Mouse (Mus musculus): ENCODE results near the gene Fgf8. TPM values are rescaled to one million over a fixed set of nuclear protein-coding genes. Genes with fewer than 3 reads are reported as not detected.

The Fgf8 gene
- polyA plus RNA-seq, 1 experiment from 2014 or later, result 0.35 TPM

DNA sequence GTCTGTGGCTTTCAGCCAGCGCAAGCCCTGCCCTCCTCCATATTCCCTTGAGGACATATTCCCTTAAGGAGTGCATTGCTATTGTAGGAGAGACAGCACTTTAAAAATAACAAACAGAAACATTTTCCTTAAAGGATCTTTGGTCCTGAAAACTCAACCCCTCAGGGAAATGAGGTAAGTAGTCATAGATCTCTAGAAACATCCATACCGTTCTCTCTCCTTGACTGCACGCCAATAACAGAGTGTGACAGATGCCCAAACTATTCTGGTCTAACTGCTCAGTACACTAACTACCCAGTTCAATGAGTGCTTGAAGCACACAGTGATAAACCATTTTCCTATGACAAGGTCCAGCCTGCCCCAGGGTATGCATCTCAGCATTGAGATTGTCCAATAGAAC lies 24.4 kb downstream of the Fgf8 start:
- H3K4me1 ChIP-seq (ENCODE audit: control insufficient read depth, insufficient read depth, low read length), result no peaks in the 10 kb centered on the region
- H3K36me3 ChIP-seq (ENCODE audit: control insufficient read depth, insufficient read depth, low read length), result no peaks in the 10 kb centered on the region
- H3K27me3 ChIP-seq (ENCODE audit: control insufficient read depth, insufficient read depth, low read length), result peaks cover 3% of the 10 kb centered on the region; the same call in 1 of the 2 replicates
- no peak for ATAC-seq (ENCODE audit: low read depth)
- peak overlapping the region; percentile 2 for H3K27ac ChIP-seq (ENCODE audit: low read depth, low read length)
- WGBS, result 60% methylated on average over 3 of the region's 3 CpGs
- H3K9me3 ChIP-seq (ENCODE audit: control insufficient read depth, low read length), result no peaks in the 10 kb centered on the region
- no peak overlapping the region for H3K9ac ChIP-seq (replicated peaks; ENCODE audit: low read depth, low read length)
- H3K4me3 ChIP-seq (ENCODE audit: low read depth, low read length), result no peak overlapping the region
- H3K4me2 ChIP-seq (ENCODE audit: low read depth, low read length), result peak overlapping the region; percentile 40; the same call in 1 of the 2 replicates

DNA sequence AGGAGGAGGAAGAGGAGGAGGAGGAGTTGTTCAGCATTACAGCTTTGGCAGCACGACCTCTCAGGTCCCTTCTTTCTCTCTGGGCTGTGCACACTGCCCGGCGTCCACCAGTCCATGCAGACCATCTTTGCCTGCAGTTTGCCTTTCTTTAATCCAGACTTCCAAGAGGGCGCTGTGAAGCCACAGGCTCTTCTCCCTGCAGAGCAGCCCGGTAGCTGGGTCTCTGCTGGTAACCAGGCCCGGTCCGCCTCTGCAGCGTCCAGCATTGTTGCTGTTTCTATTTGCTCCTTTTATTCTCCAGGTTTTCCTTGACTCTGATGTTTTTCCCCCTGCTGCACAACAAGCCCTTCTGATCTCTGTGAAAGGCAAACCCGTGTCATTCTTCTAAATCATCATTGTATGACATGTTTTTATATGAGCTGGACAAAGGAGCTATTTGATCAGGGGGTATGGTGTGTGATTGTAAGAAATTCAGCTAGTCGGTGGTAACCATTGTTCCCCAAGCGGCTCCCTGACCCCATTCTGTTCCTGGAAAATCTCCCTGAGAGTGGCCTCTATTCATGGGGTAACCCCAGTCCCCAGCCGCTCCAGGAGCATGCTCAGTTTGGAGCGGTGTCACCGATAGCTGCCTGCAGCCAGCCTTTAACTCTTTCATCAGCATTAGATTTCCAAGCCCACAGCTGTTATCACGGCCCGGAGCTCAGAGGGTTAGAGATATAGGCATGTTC lies 25.1 kb downstream of the Fgf8 start:
- ATAC-seq (ENCODE audit: low read depth), result peak; percentile 88
- H3K9me3 ChIP-seq (ENCODE audit: control insufficient read depth, low read length), result no peaks in the 10 kb centered on the region
- 0 out of 2 replicates have a peak overlapping the region, but pooled peaks have one; percentile 3 for H3K4me3 ChIP-seq (ENCODE audit: low read depth, low read length)
- H3K4me1 ChIP-seq (ENCODE audit: control insufficient read depth, insufficient read depth, low read length), result no peaks in the 10 kb centered on the region
- peak overlapping the region; percentile 2 for H3K27ac ChIP-seq (ENCODE audit: low read depth, low read length)
- WGBS, result 4% methylated on average over 16 of the region's 16 CpGs
- peak overlapping the region; percentile 40 for H3K4me2 ChIP-seq (ENCODE audit: low read depth, low read length)
- H3K36me3 ChIP-seq (ENCODE audit: control insufficient read depth, insufficient read depth, low read length), result no peaks in the 10 kb centered on the region
- peak overlapping the region; percentile 25; the same call in 1 of the 2 replicates for H3K9ac ChIP-seq (replicated peaks; ENCODE audit: low read depth, low read length)
- H3K27me3 ChIP-seq (ENCODE audit: control insufficient read depth, insufficient read depth, low read length), result peaks cover 3% of the 10 kb centered on the region; the same call in 1 of the 2 replicates

DNA sequence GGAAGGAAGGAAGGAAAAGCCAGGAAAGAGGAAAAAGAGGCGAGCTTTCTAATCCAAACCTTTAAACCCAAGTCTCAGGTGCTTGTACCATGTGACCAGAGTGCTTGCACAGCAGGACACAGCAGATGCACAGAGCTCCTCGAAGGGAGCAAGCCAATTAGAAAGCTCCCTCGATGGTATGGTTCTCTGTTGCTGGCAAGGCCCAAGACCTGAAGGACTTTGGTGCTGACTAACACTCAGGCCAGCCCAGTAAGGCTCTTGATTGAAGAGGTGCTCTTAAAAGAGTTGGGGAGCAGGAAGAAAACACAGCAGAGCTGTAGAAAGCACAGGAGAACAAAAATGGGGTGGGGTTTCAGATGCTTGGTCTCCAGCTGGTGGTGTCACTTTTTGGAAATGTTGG lies 34.0 kb downstream of the Fgf8 start:
- no peak overlapping the region for H3K4me2 ChIP-seq (ENCODE audit: low read depth, low read length)
- H3K27ac ChIP-seq (ENCODE audit: low read depth, low read length), result no peak overlapping the region
- ATAC-seq (ENCODE audit: low read depth), result no peak
- no peaks in the 10 kb centered on the region for H3K36me3 ChIP-seq (ENCODE audit: control insufficient read depth, insufficient read depth, low read length)
- H3K4me1 ChIP-seq (ENCODE audit: control insufficient read depth, insufficient read depth, low read length), result no peaks in the 10 kb centered on the region
- no peaks in the 10 kb centered on the region for H3K9me3 ChIP-seq (ENCODE audit: control insufficient read depth, low read length)
- H3K27me3 ChIP-seq (ENCODE audit: control insufficient read depth, insufficient read depth, low read length), result no peaks in the 10 kb centered on the region
- H3K9ac ChIP-seq (replicated peaks; ENCODE audit: low read depth, low read length), result no peak overlapping the region
- H3K4me3 ChIP-seq (ENCODE audit: low read depth, low read length), result no peak overlapping the region
- 70% methylated on average over 3 of the region's 3 CpGs for WGBS

DNA sequence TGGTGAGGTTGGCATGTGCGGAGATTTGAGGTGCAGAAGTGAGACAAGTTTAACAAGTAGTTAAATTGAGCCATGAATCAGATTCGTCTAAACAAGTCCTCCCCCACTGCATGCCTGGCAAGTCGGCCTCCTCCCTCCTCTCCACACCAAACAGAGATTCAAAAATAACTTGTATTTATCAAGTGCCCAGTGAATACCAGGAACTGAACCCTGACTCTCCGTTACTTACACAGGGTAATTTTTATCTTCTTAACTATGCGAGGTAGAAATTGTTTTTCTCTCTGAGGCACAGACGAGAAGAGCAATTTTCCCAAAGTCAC lies 46.5 kb downstream of the Fgf8 start:
- Histone ChIP-seq H3K27ac (ENCODE audit: low read depth, low read length) (no peak overlapping the region), H3K4me2 (ENCODE audit: low read depth, low read length) (no peak overlapping the region), H3K4me1 (ENCODE audit: control insufficient read depth, insufficient read depth, low read length) (no peaks in the 10 kb centered on the region), H3K4me3 (ENCODE audit: low read depth, low read length) (no peak overlapping the region), H3K36me3 (ENCODE audit: control insufficient read depth, insufficient read depth, low read length) (no peaks in the 10 kb centered on the region), H3K27me3 (ENCODE audit: control insufficient read depth, insufficient read depth, low read length) (no peaks in the 10 kb centered on the region), H3K9me3 (ENCODE audit: control insufficient read depth, low read length) (no peaks in the 10 kb centered on the region), H3K9ac (replicated peaks; ENCODE audit: low read depth, low read length) (no peak overlapping the region)
- no peak for ATAC-seq (ENCODE audit: low read depth)
- WGBS, result 69% methylated on average over 6 of the region's 6 CpGs

DNA sequence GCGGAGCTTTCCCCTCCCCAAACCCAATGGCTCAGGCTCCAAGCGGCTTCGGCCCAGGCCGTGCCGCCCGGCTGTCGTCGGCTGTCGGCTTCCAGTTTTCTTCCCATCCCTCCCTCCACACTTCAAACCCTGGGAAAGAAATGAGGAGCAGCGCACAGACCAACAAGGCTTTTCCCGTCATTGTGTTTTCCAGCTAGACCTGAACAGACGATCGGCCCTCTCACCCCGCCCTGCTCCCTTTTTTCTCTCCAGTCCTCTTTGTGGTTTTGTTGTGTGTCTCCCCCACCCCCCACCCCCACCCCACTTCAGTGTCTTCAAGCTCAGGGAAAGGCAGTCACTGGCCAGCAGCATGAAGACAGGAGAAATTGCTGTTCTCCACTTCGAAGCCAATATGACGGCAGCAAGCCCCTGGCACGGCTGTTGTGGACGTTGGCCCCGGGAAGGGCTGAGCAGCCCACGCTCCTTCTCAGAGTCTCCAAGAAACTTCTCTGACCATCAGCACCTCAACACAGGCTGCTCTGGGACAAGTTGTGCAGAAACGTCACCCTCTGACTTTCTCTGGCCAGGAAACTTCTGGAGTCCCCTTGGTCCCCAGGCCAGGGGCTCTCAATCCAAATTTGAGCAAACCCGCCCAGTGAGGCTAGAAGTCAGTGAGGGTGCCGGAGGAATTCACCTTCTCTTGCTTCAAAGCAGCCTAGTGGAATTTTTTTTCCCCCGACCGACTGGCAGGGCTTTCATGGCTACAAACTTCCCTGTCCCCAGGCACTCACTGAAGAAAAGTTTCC lies 47.0 kb downstream of the Fgf8 start:
- Histone ChIP-seq H3K9me3 (ENCODE audit: control insufficient read depth, low read length) (no peaks in the 10 kb centered on the region), H3K4me2 (ENCODE audit: low read depth, low read length) (no peak overlapping the region), H3K9ac (replicated peaks; ENCODE audit: low read depth, low read length) (no peak overlapping the region), H3K4me3 (ENCODE audit: low read depth, low read length) (no peak overlapping the region), H3K27ac (ENCODE audit: low read depth, low read length) (no peak overlapping the region), H3K27me3 (ENCODE audit: control insufficient read depth, insufficient read depth, low read length) (no peaks in the 10 kb centered on the region), H3K36me3 (ENCODE audit: control insufficient read depth, insufficient read depth, low read length) (no peaks in the 10 kb centered on the region), H3K4me1 (ENCODE audit: control insufficient read depth, insufficient read depth, low read length) (no peaks in the 10 kb centered on the region)
- WGBS, result 41% methylated on average over 25 of the region's 25 CpGs
- no peak for ATAC-seq (ENCODE audit: low read depth)

DNA sequence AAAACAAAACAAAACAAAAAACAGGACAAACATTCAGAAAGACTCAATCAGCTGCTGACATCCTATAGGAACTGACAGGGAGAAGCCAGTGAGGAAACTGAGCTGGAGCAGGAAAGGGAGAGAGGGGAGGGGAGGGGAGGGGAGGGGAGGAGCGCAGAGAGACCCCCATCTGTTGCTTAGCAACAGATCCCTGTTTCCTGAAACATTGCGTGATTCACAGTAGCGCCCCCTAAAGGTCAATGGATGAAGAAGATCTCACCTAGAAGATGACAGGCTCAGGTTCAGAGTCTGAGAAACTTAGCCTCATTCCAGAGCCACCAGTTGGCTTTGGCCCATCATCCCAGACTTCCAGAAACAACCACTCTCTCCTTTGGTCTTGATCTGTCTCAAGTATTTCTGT lies 48.7 kb downstream of the Fgf8 start:
- no peaks in the 10 kb centered on the region for H3K27me3 ChIP-seq (ENCODE audit: control insufficient read depth, insufficient read depth, low read length)
- H3K9ac ChIP-seq (replicated peaks; ENCODE audit: low read depth, low read length), result no peak overlapping the region
- H3K9me3 ChIP-seq (ENCODE audit: control insufficient read depth, low read length), result no peaks in the 10 kb centered on the region
- no peaks in the 10 kb centered on the region for H3K4me1 ChIP-seq (ENCODE audit: control insufficient read depth, insufficient read depth, low read length)
- no peak overlapping the region for H3K27ac ChIP-seq (ENCODE audit: low read depth, low read length)
- WGBS, result 40% methylated on average over 3 of the region's 3 CpGs
- no peak overlapping the region for H3K4me3 ChIP-seq (ENCODE audit: low read depth, low read length)
- no peak for ATAC-seq (ENCODE audit: low read depth)
- no peaks in the 10 kb centered on the region for H3K36me3 ChIP-seq (ENCODE audit: control insufficient read depth, insufficient read depth, low read length)
- H3K4me2 ChIP-seq (ENCODE audit: low read depth, low read length), result no peak overlapping the region

DNA sequence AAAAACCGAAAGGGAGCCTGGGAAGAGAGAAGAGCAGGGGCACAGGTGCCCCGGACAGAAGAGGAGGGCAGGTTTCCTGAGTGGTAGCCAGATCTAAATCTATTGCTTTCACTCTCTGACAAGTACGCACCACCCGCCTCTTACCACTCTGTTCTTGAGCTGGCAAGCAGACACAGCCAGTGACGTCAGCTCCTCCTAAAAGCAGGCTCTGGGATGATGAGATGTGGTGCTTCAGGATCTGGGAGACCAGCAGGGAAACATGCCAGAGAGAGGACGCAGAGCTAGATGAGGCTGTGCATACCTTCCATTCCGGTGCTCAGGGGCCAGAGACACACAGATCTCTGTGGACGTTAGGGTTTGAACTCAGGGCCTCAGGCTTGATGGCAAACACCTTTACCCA lies 50.5 kb downstream of the Fgf8 start:
- Histone ChIP-seq H3K4me3 (ENCODE audit: low read depth, low read length) (no peak overlapping the region), H3K27ac (ENCODE audit: low read depth, low read length) (no peak overlapping the region), H3K4me2 (ENCODE audit: low read depth, low read length) (no peak overlapping the region), H3K36me3 (ENCODE audit: control insufficient read depth, insufficient read depth, low read length) (no peaks in the 10 kb centered on the region), H3K9me3 (ENCODE audit: control insufficient read depth, low read length) (no peaks in the 10 kb centered on the region), H3K27me3 (ENCODE audit: control insufficient read depth, insufficient read depth, low read length) (no peaks in the 10 kb centered on the region), H3K9ac (replicated peaks; ENCODE audit: low read depth, low read length) (no peak overlapping the region), H3K4me1 (ENCODE audit: control insufficient read depth, insufficient read depth, low read length) (no peaks in the 10 kb centered on the region)
- WGBS, result 93% methylated on average over 8 of the region's 8 CpGs
- no peak for ATAC-seq (ENCODE audit: low read depth)

DNA sequence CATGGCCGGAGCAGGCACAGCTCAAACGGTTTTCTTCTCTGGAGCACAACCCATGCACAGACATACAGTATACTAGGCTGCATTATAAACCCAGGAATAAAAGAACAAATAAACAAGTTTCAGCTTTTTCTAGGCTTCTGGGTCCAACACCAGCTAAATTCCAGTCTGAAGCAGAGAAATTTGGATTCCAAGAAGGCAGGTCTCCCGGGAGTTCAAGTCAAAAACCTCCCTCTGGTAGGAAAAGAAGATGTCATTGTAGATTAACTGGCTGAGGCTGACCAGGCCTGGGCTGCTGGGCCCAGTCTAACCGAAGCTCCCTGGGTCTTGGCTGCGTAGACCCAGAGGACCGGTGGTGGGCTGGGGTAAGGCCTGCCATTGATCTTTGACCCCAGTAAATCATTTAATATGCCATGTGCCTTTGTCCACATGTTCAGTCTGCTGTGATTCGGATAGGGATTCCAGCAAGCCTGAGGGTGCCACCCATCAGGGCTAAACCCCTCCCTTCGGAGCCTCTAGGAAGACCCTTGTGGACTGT lies 51.6 kb downstream of the Fgf8 start:
- 66% methylated on average over 8 of the region's 8 CpGs for WGBS
- ATAC-seq (ENCODE audit: low read depth), result no peak
- Histone ChIP-seq H3K4me1 (ENCODE audit: control insufficient read depth, insufficient read depth, low read length) (no peaks in the 10 kb centered on the region), H3K27ac (ENCODE audit: low read depth, low read length) (no peak overlapping the region), H3K36me3 (ENCODE audit: control insufficient read depth, insufficient read depth, low read length) (no peaks in the 10 kb centered on the region), H3K9ac (replicated peaks; ENCODE audit: low read depth, low read length) (no peak overlapping the region), H3K4me2 (ENCODE audit: low read depth, low read length) (no peak overlapping the region), H3K9me3 (ENCODE audit: control insufficient read depth, low read length) (no peaks in the 10 kb centered on the region), H3K27me3 (ENCODE audit: control insufficient read depth, insufficient read depth, low read length) (no peaks in the 10 kb centered on the region), H3K4me3 (ENCODE audit: low read depth, low read length) (no peak overlapping the region)

DNA sequence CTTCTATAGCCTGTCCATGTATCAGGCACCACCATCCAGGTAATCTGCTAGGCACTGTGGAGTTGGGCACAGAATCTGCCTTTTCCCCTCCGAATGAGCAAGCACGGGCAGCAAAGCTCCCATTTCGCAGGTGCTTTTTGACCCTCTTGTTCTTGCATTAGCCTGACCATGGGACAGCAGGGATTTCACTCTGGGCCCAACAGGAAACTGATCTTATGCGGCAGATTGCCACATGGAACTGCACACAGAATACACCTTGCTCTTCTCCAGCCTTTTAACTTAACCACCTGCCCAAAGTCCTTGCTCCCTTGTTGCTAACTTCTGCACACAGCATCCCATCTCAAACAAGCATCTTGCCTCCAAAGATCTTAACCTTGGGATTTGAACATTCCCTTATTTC lies 55.7 kb downstream of the Fgf8 start:
- Histone ChIP-seq H3K27me3 (ENCODE audit: control insufficient read depth, insufficient read depth, low read length) (no peaks in the 10 kb centered on the region), H3K9ac (replicated peaks; ENCODE audit: low read depth, low read length) (no peak overlapping the region), H3K4me2 (ENCODE audit: low read depth, low read length) (no peak overlapping the region), H3K4me1 (ENCODE audit: control insufficient read depth, insufficient read depth, low read length) (no peaks in the 10 kb centered on the region), H3K36me3 (ENCODE audit: control insufficient read depth, insufficient read depth, low read length) (no peaks in the 10 kb centered on the region), H3K9me3 (ENCODE audit: control insufficient read depth, low read length) (no peaks in the 10 kb centered on the region), H3K4me3 (ENCODE audit: low read depth, low read length) (no peak overlapping the region), H3K27ac (ENCODE audit: low read depth, low read length) (no peak overlapping the region)
- WGBS, result 79% methylated on average over 4 of the region's 4 CpGs
- no peak for ATAC-seq (ENCODE audit: low read depth)

All from neural tube, embryonic 14.5 days (tissue).